Mouse (Mus musculus) limb, embryonic 10.5 days (tissue): Measurements from ENCODE around the gene Nostrin. TPM values are rescaled to one million over a fixed set of nuclear protein-coding genes. Genes with fewer than 3 reads are reported as not detected.

Experiments used
- DNase-seq: peaks from one replicate; pipeline ENCODE4 v3.0.0-alpha.2; 2017; ENCODE audit warnings: low spot score
- H3K27ac ChIP-seq: fragments of 300-500 bp; sonication (generic); 2 replicates; pipeline ENCODE4 v1.5.1; 2016; ENCODE audit warnings: mild to moderate bottlenecking
- H3K27me3 ChIP-seq: fragments of 300-500 bp; sonication (generic); 2 replicates; pipeline ENCODE4 v1.6.1; 2016; ENCODE audit warnings: low read depth, mild to moderate bottlenecking; ENCODE audit not compliant: poor library complexity, severe bottlenecking
- H3K36me3 ChIP-seq: fragments of 300-500 bp; sonication (generic); 2 replicates; pipeline ENCODE4 v1.6.1; 2016; ENCODE audit warnings: mild to moderate bottlenecking, moderate library complexity
- H3K4me1 ChIP-seq: fragments of 300-500 bp; sonication (generic); 2 replicates; pipeline ENCODE4 v1.6.1; 2016
- H3K4me3 ChIP-seq: fragments of 300-500 bp; sonication (generic); 2 replicates; pipeline ENCODE4 v1.5.1; 2016; ENCODE audit warnings: mild to moderate bottlenecking, moderate library complexity
- H3K9me3 ChIP-seq: fragments of 300-500 bp; sonication (generic); replicated peaks from 2 replicates; pipeline ENCODE4 v1.6.1; 2016; ENCODE audit warnings: mild to moderate bottlenecking
- WGBS: fragments of 180-500 bp; shearing (Covaris S2); methylation state at CpG from one replicate; pipeline ENCODE4 v1.1.7; 2016; 5-methylcytosine and 5-hydroxymethylcytosine counted together
- polyA plus RNA-seq: library from polyadenylated mRNA; unstranded; fragments of >200 nt; fragmentation: Nextera tagmentation; extraction: Ambion mirVana; gene quantifications from 2 replicates; pipeline ENCODE4 v1.2.1, GENCODE M21; 2016

Gene Nostrin
- polyA plus RNA-seq, 1 experiment from 2014 or later, result 1.4 TPM

- no peaks in the 10 kb centered on the region for H3K9me3 ChIP-seq
- 90% methylated on average over 10 of the region's 10 CpGs for WGBS
Measured at GRCm38 (mm10) chr2:69113829-69114547, 21.6 kb upstream of the Nostrin start.

GRCm38 (mm10) chr2:69115921-69116320 is 19.7 kb upstream of the Nostrin start:
- no peak overlapping the region for H3K4me3 ChIP-seq
- H3K4me1 ChIP-seq, result no peaks in the 10 kb centered on the region
- DNase-seq, result no peak
- WGBS, result 99% methylated on average over 3 of the region's 3 CpGs
- H3K9me3 ChIP-seq, result no peaks in the 10 kb centered on the region
- peaks cover 7% of the 10 kb centered on the region for H3K36me3 ChIP-seq
- H3K27ac ChIP-seq, result no peak overlapping the region
- H3K27me3 ChIP-seq, result no peaks in the 10 kb centered on the region

More at GRCm38 (mm10) chr2:69113829-69114547, 21.6 kb upstream of the Nostrin start:
- Histone ChIP-seq H3K4me1 (no peaks in the 10 kb centered on the region), H3K27ac (no peak overlapping the region), H3K4me3 (no peak overlapping the region), H3K36me3 (peaks cover 7% of the 10 kb centered on the region), H3K27me3 (no peaks in the 10 kb centered on the region)
- DNase-seq, result no peak

- DNase-seq, result no peak
- H3K4me1 ChIP-seq, result no peaks in the 10 kb centered on the region
- no peak overlapping the region for H3K4me3 ChIP-seq
- peaks cover 7% of the 10 kb centered on the region for H3K36me3 ChIP-seq
- no peak overlapping the region for H3K27ac ChIP-seq
- no peaks in the 10 kb centered on the region for H3K9me3 ChIP-seq
- no peaks in the 10 kb centered on the region for H3K27me3 ChIP-seq
- 85% methylated on average over 4 of the region's 4 CpGs for WGBS
Measured at GRCm38 (mm10) chr2:69116767-69117166, 18.8 kb upstream of the Nostrin start.

GRCm38 (mm10) chr2:69118994-69119393 is 16.6 kb upstream of the Nostrin start:
- H3K4me3 ChIP-seq, result no peak overlapping the region

GRCm38 (mm10) chr2:69119718-69120117 is 15.9 kb upstream of the Nostrin start:
- Histone ChIP-seq H3K4me3 (no peak overlapping the region), H3K4me1 (no peaks in the 10 kb centered on the region), H3K36me3 (peaks cover 7% of the 10 kb centered on the region), H3K27me3 (no peaks in the 10 kb centered on the region), H3K9me3 (no peaks in the 10 kb centered on the region), H3K27ac (no peak overlapping the region)
- no peak for DNase-seq
- WGBS, result 34% methylated on average over 2 of the region's 2 CpGs

More at GRCm38 (mm10) chr2:69118994-69119393, 16.6 kb upstream of the Nostrin start:
- Histone ChIP-seq H3K27ac (no peak overlapping the region), H3K9me3 (no peaks in the 10 kb centered on the region), H3K36me3 (peaks cover 7% of the 10 kb centered on the region), H3K4me1 (no peaks in the 10 kb centered on the region), H3K27me3 (no peaks in the 10 kb centered on the region)
- no peak for DNase-seq
- 98% methylated on average over 1 of the region's 1 CpGs for WGBS

- WGBS, result 90% methylated on average over 4 of the region's 4 CpGs
- H3K27me3 ChIP-seq, result no peaks in the 10 kb centered on the region
- DNase-seq, result no peak
- H3K4me1 ChIP-seq, result no peaks in the 10 kb centered on the region
- no peaks in the 10 kb centered on the region for H3K36me3 ChIP-seq
- H3K4me3 ChIP-seq, result no peak overlapping the region
- no peaks in the 10 kb centered on the region for H3K9me3 ChIP-seq
- no peak overlapping the region for H3K27ac ChIP-seq
Measured at GRCm38 (mm10) chr2:69121681-69122080, 13.9 kb upstream of the Nostrin start.

- H3K27ac ChIP-seq, result no peak overlapping the region
- no peak for DNase-seq
- WGBS, result 78% methylated on average over 3 of the region's 3 CpGs
- H3K4me1 ChIP-seq, result peaks cover 9% of the 10 kb centered on the region; the same call in 1 of the 2 replicates
- H3K27me3 ChIP-seq, result no peaks in the 10 kb centered on the region
- H3K4me3 ChIP-seq, result no peak overlapping the region
- H3K36me3 ChIP-seq, result no peaks in the 10 kb centered on the region
- no peaks in the 10 kb centered on the region for H3K9me3 ChIP-seq
Measured at GRCm38 (mm10) chr2:69125425-69125824, 10.2 kb upstream of the Nostrin start.

GRCm38 (mm10) chr2:69128321-69128720 is 7.3 kb upstream of the Nostrin start:
- H3K4me1 ChIP-seq, result peaks cover 14% of the 10 kb centered on the region
- H3K4me3 ChIP-seq, result no peak overlapping the region
- no peaks in the 10 kb centered on the region for H3K9me3 ChIP-seq
- H3K36me3 ChIP-seq, result no peaks in the 10 kb centered on the region
- WGBS, result 82% methylated on average over 7 of the region's 7 CpGs
- no peaks in the 10 kb centered on the region for H3K27me3 ChIP-seq
- no peak for DNase-seq
- H3K27ac ChIP-seq, result no peak overlapping the region

GRCm38 (mm10) chr2:69128921-69129395 is 6.6 kb upstream of the Nostrin start:
- DNase-seq, result no peak
- Histone ChIP-seq H3K9me3 (no peaks in the 10 kb centered on the region), H3K4me3 (no peak overlapping the region), H3K4me1 (peaks cover 14% of the 10 kb centered on the region), H3K27ac (no peak overlapping the region), H3K36me3 (no peaks in the 10 kb centered on the region), H3K27me3 (no peaks in the 10 kb centered on the region)
- 74% methylated on average over 10 of the region's 10 CpGs for WGBS

- Histone ChIP-seq H3K27ac (no peak overlapping the region), H3K36me3 (no peaks in the 10 kb centered on the region), H3K4me3 (no peak overlapping the region), H3K9me3 (no peaks in the 10 kb centered on the region), H3K27me3 (no peaks in the 10 kb centered on the region), H3K4me1 (peaks cover 19% of the 10 kb centered on the region)
- 77% methylated on average over 7 of the region's 7 CpGs for WGBS
- no peak for DNase-seq
Measured at GRCm38 (mm10) chr2:69129425-69130210, 6.0 kb upstream of the Nostrin start.

GRCm38 (mm10) chr2:69132046-69132445 is 3.6 kb upstream of the Nostrin start:
- no peaks in the 10 kb centered on the region for H3K9me3 ChIP-seq
- no peak overlapping the region for H3K27ac ChIP-seq
- 77% methylated on average over 3 of the region's 3 CpGs for WGBS
- no peaks in the 10 kb centered on the region for H3K36me3 ChIP-seq
- H3K4me3 ChIP-seq, result no peak overlapping the region
- H3K4me1 ChIP-seq, result peaks cover 36% of the 10 kb centered on the region
- no peak for DNase-seq
- H3K27me3 ChIP-seq, result no peaks in the 10 kb centered on the region

GRCm38 (mm10) chr2:69132488-69133040 is 3.0 kb upstream of the Nostrin start:
- DNase-seq, result no peak
- no peaks in the 10 kb centered on the region for H3K36me3 ChIP-seq
- no peak overlapping the region for H3K27ac ChIP-seq
- no peaks in the 10 kb centered on the region for H3K9me3 ChIP-seq
- 72% methylated on average over 5 of the region's 5 CpGs for WGBS
- peaks cover 36% of the 10 kb centered on the region for H3K4me1 ChIP-seq
- no peaks in the 10 kb centered on the region for H3K27me3 ChIP-seq
- H3K4me3 ChIP-seq, result no peak overlapping the region

GRCm38 (mm10) chr2:69134186-69134585 is 1.4 kb upstream of the Nostrin start:
- WGBS, result 82% methylated on average over 1 of the region's 1 CpGs
- H3K27me3 ChIP-seq, result no peaks in the 10 kb centered on the region
- DNase-seq, result no peak
- no peaks in the 10 kb centered on the region for H3K9me3 ChIP-seq
- H3K36me3 ChIP-seq, result no peaks in the 10 kb centered on the region
- peaks cover 33% of the 10 kb centered on the region for H3K4me1 ChIP-seq
- no peak overlapping the region for H3K27ac ChIP-seq
- no peak overlapping the region for H3K4me3 ChIP-seq
